Comparison of ENCODE assay signal across 11 mouse cellular contexts in the genomic region with DNA sequence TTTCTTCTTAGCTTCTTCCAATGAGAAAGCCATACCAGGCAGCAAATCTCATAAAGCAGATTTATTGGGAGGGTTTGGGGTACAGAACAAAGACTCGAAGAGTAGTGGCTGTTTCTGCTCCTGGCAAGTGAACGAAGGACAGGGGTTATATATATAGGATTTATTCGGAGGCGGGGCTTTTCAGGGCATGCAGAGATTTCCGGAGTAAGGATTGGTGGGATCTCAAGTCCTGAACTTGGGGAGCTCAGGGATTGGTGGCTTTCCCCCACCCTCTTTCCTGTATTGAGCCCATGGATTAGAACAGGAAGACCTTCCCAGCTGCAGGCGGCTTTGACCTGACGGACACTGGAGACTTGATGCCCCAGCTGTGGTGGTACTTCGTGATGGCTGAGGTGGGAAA. TPM values are rescaled to one million over a fixed set of nuclear protein-coding genes. Genes with fewer than 3 reads are reported as not detected.
DNase-seq lines count a peak whose midpoint lies in the region; ATAC-seq and TF ChIP-seq lines count a peak whose summit lies in the region.
"Had no signal": no experiment of that assay in that cellular context is flagged by ENCODE, and none has a peak within 500 bp of the region (broad histone marks: within the 10 kb centered on the region; RNA-seq: fewer than 3 reads in every experiment).

No protein-coding gene starts in this region.

- H3K4me2 ChIP-seq in kidney, embryonic 14.5 days (replicated peaks; ENCODE audit: low read depth, low read length): no peak overlapping the region
- H3K4me2 ChIP-seq in CH12.LX (ENCODE audit: insufficient read depth, low read depth, poor library complexity, severe bottlenecking): no peak overlapping the region; the same call in 1 of the 2 replicates
- H3K4me2 ChIP-seq: forebrain, embryonic 12.5 days had no signal

- no peaks in the 10 kb centered on the region for H3K27me3 ChIP-seq in cerebellum, adult 2 months (ENCODE audit: control insufficient read depth, insufficient read depth, low read length)
- H3K27me3 ChIP-seq in kidney, embryonic 14.5 days (ENCODE audit: control insufficient read depth, insufficient read depth, low read length): no peaks in the 10 kb centered on the region
- H3K27me3 ChIP-seq in CH12.LX (replicated peaks): no peaks in the 10 kb centered on the region
- H3K27me3 ChIP-seq in limb, embryonic 10.5 days (ENCODE audit: low read depth, poor library complexity, severe bottlenecking): no peaks in the 10 kb centered on the region
- H3K27me3 ChIP-seq: midbrain, embryonic 12.5 days had no signal

- peaks cover 3% of the 10 kb centered on the region for H3K4me1 ChIP-seq in cerebellum, adult 2 months (ENCODE audit: control insufficient read depth, insufficient read depth, low read length)
- peaks cover 11% of the 10 kb centered on the region for H3K4me1 ChIP-seq in kidney, embryonic 14.5 days (ENCODE audit: control insufficient read depth, insufficient read depth, low read length)
- peaks cover 6 to 26% of the 10 kb centered on the region in 2 experiments for H3K4me1 ChIP-seq in CH12.LX (ENCODE audit: control insufficient read depth in 1 of 2, insufficient read depth in 2 of 2)
- H3K4me1 ChIP-seq in limb, embryonic 10.5 days: peaks cover 37% of the 10 kb centered on the region

- in situ Hi-C loops in CH12.LX (cut with MboI; ENCODE audit: low pct_ligation_motif_present, low pct_unique_long_range_greater_than_20kb, low sequenced_read_pairs): no loop called here

- H3K4me3 ChIP-seq in cerebellum, adult 2 months (replicated peaks; ENCODE audit: insufficient read depth, low read depth, low read length): no peak overlapping the region
- H3K4me3 ChIP-seq in kidney, embryonic 14.5 days (ENCODE audit: low read length): no peak overlapping the region
- no peak overlapping the region for H3K4me3 ChIP-seq in CH12.LX (replicated peaks in 1 of 3; ENCODE audit: low read depth in 2 of 3, low read length in 2 of 3, poor library complexity in 1 of 3)
- H3K4me3 ChIP-seq in limb, embryonic 10.5 days: no peak overlapping the region
- H3K4me3 ChIP-seq: forebrain, embryonic 12.5 days; midbrain, embryonic 12.5 days had no signal

- peaks cover 28% of the 10 kb centered on the region for H3K79me2 ChIP-seq in CH12.LX (replicated peaks; ENCODE audit: control insufficient read depth, extremely low read depth, insufficient read depth, poor library complexity, severe bottlenecking)

- no peak for TF ChIP-seq POLR2A in cerebellum, adult 2 months (IDR thresholded peaks at IDR 0.05; ENCODE audit: borderline replicate concordance, insufficient read depth, low read length)
- no peak for TF ChIP-seq POLR2A in CH12.LX (IDR thresholded peaks at IDR 0.05; ENCODE audit: low read depth, low read length)

- dilution Hi-C loops in CH12.LX (cut with MboI; ENCODE audit: extremely low pct_ligation_motif_present, extremely low pct_unique_long_range_greater_than_20kb, low sequenced_read_pairs): no loop called here

- DNase-seq in cerebellum, adult 2 months: no peak
- no peak for DNase-seq in kidney, postnatal 36 days
- DNase-seq in CH12.LX (ENCODE audit: extremely low read depth) (no peak), adipocyte (ENCODE audit: low spot score) (no peak)
- DNase-seq in limb, embryonic 10.5 days (ENCODE audit: low spot score): no peak
- no peak for DNase-seq in urinary bladder, adult 18-20 months (ENCODE audit: low spot score in 2 of 2)
- DNase-seq: cerebellum, adult 18-20 months had no signal

- TF ChIP-seq RAD21 in CH12.LX (IDR thresholded peaks at IDR 0.05; ENCODE audit: low read depth, low read length): no peak

- TF ChIP-seq EP300 in CH12.LX (IDR thresholded peaks at IDR 0.05; ENCODE audit: low read length): no peak

- peak overlapping the region; percentile 39; the same call in 1 of the 2 replicates for H3K27ac ChIP-seq in cerebellum, adult 2 months (ENCODE audit: insufficient read depth, low read length)
- peak overlapping the region; percentile 98; the same call in 1 of the 2 replicates for H3K27ac ChIP-seq in kidney, embryonic 14.5 days (ENCODE audit: low read depth, low read length)
- no peak overlapping the region for H3K27ac ChIP-seq in CH12.LX (ENCODE audit: insufficient read depth, low read depth)
- peak overlapping the region; percentile 97 for H3K27ac ChIP-seq in limb, embryonic 10.5 days
- H3K27ac ChIP-seq: forebrain, embryonic 12.5 days had no signal

- H3K9me3 ChIP-seq in kidney, embryonic 14.5 days (ENCODE audit: control insufficient read depth, low read length): no peaks in the 10 kb centered on the region
- no peaks in the 10 kb centered on the region for H3K9me3 ChIP-seq in CH12.LX (replicated peaks; ENCODE audit: low read length)
- no peaks in the 10 kb centered on the region for H3K9me3 ChIP-seq in limb, embryonic 10.5 days (replicated peaks)
- H3K9me3 ChIP-seq: forebrain, embryonic 12.5 days; midbrain, embryonic 12.5 days had no signal

- H3K36me3 ChIP-seq in kidney, embryonic 14.5 days (ENCODE audit: control insufficient read depth, insufficient read depth, low read length): no peaks in the 10 kb centered on the region
- H3K36me3 ChIP-seq in CH12.LX (replicated peaks in 1 of 2; ENCODE audit: control insufficient read depth in 1 of 2, insufficient read depth in 1 of 2, low read length in 1 of 2): peaks cover 7 to 12% of the 10 kb centered on the region in 2 experiments
- peaks cover 19% of the 10 kb centered on the region for H3K36me3 ChIP-seq in limb, embryonic 10.5 days
- H3K36me3 ChIP-seq: midbrain, embryonic 12.5 days had no signal

- no peak overlapping the region for H3K9ac ChIP-seq in kidney, embryonic 14.5 days (ENCODE audit: low read depth, low read length)
- peak overlapping the region; percentile 71; the same call in 1 of the 2 replicates for H3K9ac ChIP-seq in CH12.LX (ENCODE audit: insufficient read depth, low read depth)
- H3K9ac ChIP-seq: forebrain, embryonic 12.5 days; midbrain, embryonic 12.5 days had no signal

- 90% methylated on average over 8 of the region's 8 CpGs for whole genome bisulfite sequencing in cerebellum, adult 2 months
- 78% methylated on average over 8 of the region's 8 CpGs for WGBS in kidney, embryonic 14.5 days
- 78% methylated on average over 8 of the region's 8 CpGs for WGBS in limb, embryonic 10.5 days

- no peak for ATAC-seq in cerebellum, adult (ENCODE audit: insufficient number of reproducible peaks, low FRiP score, low TSS enrichment)
- no peak for ATAC-seq in kidney, embryonic 14.5 days (ENCODE audit: low FRiP score, low TSS enrichment)

- TF ChIP-seq CTCF in cerebellum, adult 2 months (IDR thresholded peaks at IDR 0.05; ENCODE audit: borderline replicate concordance, insufficient read depth, low read depth, low read length): no peak
- TF ChIP-seq CTCF in CH12.LX (conservative IDR thresholded peaks at IDR 0.05 in 1 of 2, IDR thresholded peaks at IDR 0.05 in 1 of 2; ENCODE audit: low read depth in 2 of 2, low read length in 2 of 2): no peak

TF ChIP-seq in CH12.LX, 34 proteins besides CTCF, POLR2A, EP300 and RAD21:
- TF ChIP-seq MEF2A (IDR thresholded peaks at IDR 0.05; ENCODE audit: borderline replicate concordance, low read depth, low read length) (no peak), USF2 (conservative IDR thresholded peaks at IDR 0.05; ENCODE audit: low read depth, low read length) (no peak), JUN (IDR thresholded peaks at IDR 0.05; ENCODE audit: insufficient read depth, low read depth, low read length) (no peak), PAX5 (IDR thresholded peaks at IDR 0.05; ENCODE audit: low read length) (no peak), NELFE (IDR thresholded peaks at IDR 0.05; ENCODE audit: low read depth, low read length) (no peak), ETS1 (conservative IDR thresholded peaks at IDR 0.05; ENCODE audit: low read depth, low read length) (no peak), CHD1 (IDR thresholded peaks at IDR 0.05; ENCODE audit: low read depth, low read length) (no peak), USF1 (IDR thresholded peaks at IDR 0.05; ENCODE audit: low read depth, low read length) (no peak)
TF ChIP-seq in CH12.LX: peak in this region for 0.

RNA-seq across cellular contexts. Expression of a gene that starts 1.5 kb away (rescaled TPM):
- polyA plus RNA-seq in cerebellum, adult 2 months (2012; rRNA removed): 122 TPM in 2 replicates
- polyA plus RNA-seq in kidney, embryonic 14.5 days (2014; fragmentation: Nextera tagmentation; extraction: Ambion mirVana): 141 and 281 TPM in 2 replicates
- total RNA-seq in CH12.LX (2012; rRNA removed) (140 and 168 TPM in 2 replicates), CH12.LX (2014; rRNA removed) (183 and 204 TPM in 2 replicates)
- 327 and 334 TPM in 2 replicates for polyA plus RNA-seq in CH12.LX (2012; ENCODE audit: insufficient read length, low read depth)
- polyA plus RNA-seq in limb, embryonic 10.5 days (2016; fragmentation: Nextera tagmentation; extraction: Ambion mirVana): 263 and 287 TPM in 2 replicates

RNA-seq across cellular contexts. Expression of a gene that starts 40.7 kb away (rescaled TPM):
- 1.6 and 2.0 TPM in 2 replicates for polyA plus RNA-seq in cerebellum, adult 2 months (2012; rRNA removed)
- 7.3 and 8.7 TPM in 2 replicates for polyA plus RNA-seq in kidney, embryonic 14.5 days (2014; fragmentation: Nextera tagmentation; extraction: Ambion mirVana)
- total RNA-seq in CH12.LX (2012; rRNA removed) (0.21 and 0.25 TPM in 2 replicates), CH12.LX (2014; rRNA removed) (0.35 and 0.36 TPM in 2 replicates)
- 0.46 and 0.52 TPM in 2 replicates for polyA plus RNA-seq in CH12.LX (2012; ENCODE audit: insufficient read length, low read depth)
- 2.9 and 4.7 TPM in 2 replicates for polyA plus RNA-seq in limb, embryonic 10.5 days (2016; fragmentation: Nextera tagmentation; extraction: Ambion mirVana)

RNA-seq across cellular contexts. Expression of a gene that starts 52.1 kb away (rescaled TPM):
- polyA plus RNA-seq in cerebellum, adult 2 months (2012; rRNA removed): 274 and 283 TPM in 2 replicates
- 35.6 and 43.3 TPM in 2 replicates for polyA plus RNA-seq in kidney, embryonic 14.5 days (2014; fragmentation: Nextera tagmentation; extraction: Ambion mirVana)
- 17.9 and 20.8 TPM in 2 replicates for total RNA-seq in CH12.LX (2012; rRNA removed)
- total RNA-seq in CH12.LX (2014; rRNA removed): 12.5 and 12.8 TPM in 2 replicates
- polyA plus RNA-seq in CH12.LX (2012; ENCODE audit: insufficient read length, low read depth): 62.2 and 72.2 TPM in 2 replicates
- 56.2 and 63.2 TPM in 2 replicates for polyA plus RNA-seq in limb, embryonic 10.5 days (2016; fragmentation: Nextera tagmentation; extraction: Ambion mirVana)

RNA-seq across cellular contexts. Expression of a gene that starts 56.5 kb away (rescaled TPM):
- polyA plus RNA-seq in cerebellum, adult 2 months (2012; rRNA removed): 9.0 and 9.2 TPM in 2 replicates
- 96.1 and 124 TPM in 2 replicates for polyA plus RNA-seq in kidney, embryonic 14.5 days (2014; fragmentation: Nextera tagmentation; extraction: Ambion mirVana)
- 3.5 and 4.3 TPM in 2 replicates for total RNA-seq in CH12.LX (2012; rRNA removed)
- 0.97 and 1.3 TPM in 2 replicates for total RNA-seq in CH12.LX (2014; rRNA removed)
- 0.93 and 1.3 TPM in 2 replicates for polyA plus RNA-seq in CH12.LX (2012; ENCODE audit: insufficient read length, low read depth)
- 72.7 and 82.2 TPM in 2 replicates for polyA plus RNA-seq in limb, embryonic 10.5 days (2016; fragmentation: Nextera tagmentation; extraction: Ambion mirVana)

RNA-seq across cellular contexts. Expression of a gene that starts 58.1 kb away (rescaled TPM):
- polyA plus RNA-seq in cerebellum, adult 2 months (2012; rRNA removed): 175 TPM in 2 replicates
- polyA plus RNA-seq in kidney, embryonic 14.5 days (2014; fragmentation: Nextera tagmentation; extraction: Ambion mirVana): 19.7 and 68.6 TPM in 2 replicates
- total RNA-seq in CH12.LX (2012; rRNA removed): 72.7 and 81.1 TPM in 2 replicates
- total RNA-seq in CH12.LX (2014; rRNA removed): 94.8 and 100 TPM in 2 replicates
- polyA plus RNA-seq in CH12.LX (2012; ENCODE audit: insufficient read length, low read depth): 73.0 and 74.1 TPM in 2 replicates
- polyA plus RNA-seq in limb, embryonic 10.5 days (2016; fragmentation: Nextera tagmentation; extraction: Ambion mirVana): 83.1 and 95.3 TPM in 2 replicates
